Mouse (Mus musculus) induced T-regulatory cell, adult 2 months (primary cell): Measurements from ENCODE around the gene Prss22.
"Not testable (repeated sequence)": the region's sequence is repeated elsewhere in the genome, so short reads cannot be mapped to it uniquely, and the experiment has no call there.

ENCODE experiments used
- DNase-seq: peaks from one replicate; pipeline ENCODE4 v3.0.0-alpha.2; 2012; ENCODE audit warnings: low read depth

Prss22 gene

DNA sequence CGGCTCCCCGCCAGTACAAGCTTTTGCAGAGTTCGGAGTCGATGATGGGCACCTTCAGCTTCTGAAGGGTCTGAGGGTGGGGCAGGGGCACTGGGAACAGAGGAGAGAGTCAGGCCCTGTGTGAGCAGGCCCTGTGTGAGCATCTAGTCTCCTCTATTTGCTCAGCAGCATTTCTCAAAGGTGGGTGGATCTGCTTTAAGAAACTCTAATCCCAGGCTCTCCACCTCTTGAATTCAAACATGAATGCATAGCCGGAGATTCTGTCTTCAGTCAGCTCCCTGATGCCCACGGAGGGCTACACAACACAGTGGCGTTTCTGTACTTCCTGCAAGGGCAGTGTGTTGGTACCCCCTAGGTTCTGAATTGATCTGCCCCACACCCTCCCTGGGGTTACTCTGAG lies 3.2 kb downstream of the Prss22 start:
- no peak for DNase-seq

DNA sequence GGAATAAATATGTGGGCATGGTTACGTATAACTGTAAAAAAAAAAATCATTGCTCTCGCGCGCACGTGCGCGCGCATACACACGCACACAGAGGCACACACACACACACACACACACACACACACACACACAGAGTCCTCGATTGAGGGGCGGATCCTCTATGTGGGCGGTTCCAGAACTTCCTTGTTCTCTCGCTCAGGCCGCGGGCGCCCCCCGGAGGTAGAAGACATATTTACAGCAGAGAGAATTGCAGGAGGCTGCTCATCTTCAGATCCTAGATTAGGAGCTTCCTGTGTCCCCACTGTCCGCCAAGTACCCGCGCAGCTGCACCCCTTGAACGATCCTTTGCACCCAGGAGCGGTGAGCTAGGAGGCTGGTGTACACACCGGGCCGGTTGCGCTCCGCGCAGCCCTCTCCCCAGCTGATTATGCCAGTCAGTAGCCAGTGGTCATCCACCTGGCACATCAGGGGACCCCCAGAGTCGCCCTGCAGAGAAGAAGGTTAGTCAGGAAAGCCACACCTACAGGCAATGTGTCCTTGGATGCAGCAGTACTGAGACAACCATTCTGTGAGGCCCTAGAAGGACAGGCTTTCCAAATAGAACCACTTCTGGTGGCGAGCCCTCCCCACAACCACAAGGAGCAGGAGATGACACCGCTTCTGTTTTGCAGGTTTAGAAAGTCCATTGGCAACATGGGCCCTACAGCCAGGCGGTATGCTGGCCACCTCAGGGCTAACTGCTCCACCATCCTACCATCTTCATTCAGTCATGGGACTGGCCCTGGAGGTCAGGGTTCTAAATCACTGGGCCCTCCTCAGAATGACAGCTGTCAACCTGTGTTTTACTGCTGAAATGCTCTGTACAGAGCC lies 4.1 kb downstream of the Prss22 start:
- DNase-seq = peak; percentile 96

DNA sequence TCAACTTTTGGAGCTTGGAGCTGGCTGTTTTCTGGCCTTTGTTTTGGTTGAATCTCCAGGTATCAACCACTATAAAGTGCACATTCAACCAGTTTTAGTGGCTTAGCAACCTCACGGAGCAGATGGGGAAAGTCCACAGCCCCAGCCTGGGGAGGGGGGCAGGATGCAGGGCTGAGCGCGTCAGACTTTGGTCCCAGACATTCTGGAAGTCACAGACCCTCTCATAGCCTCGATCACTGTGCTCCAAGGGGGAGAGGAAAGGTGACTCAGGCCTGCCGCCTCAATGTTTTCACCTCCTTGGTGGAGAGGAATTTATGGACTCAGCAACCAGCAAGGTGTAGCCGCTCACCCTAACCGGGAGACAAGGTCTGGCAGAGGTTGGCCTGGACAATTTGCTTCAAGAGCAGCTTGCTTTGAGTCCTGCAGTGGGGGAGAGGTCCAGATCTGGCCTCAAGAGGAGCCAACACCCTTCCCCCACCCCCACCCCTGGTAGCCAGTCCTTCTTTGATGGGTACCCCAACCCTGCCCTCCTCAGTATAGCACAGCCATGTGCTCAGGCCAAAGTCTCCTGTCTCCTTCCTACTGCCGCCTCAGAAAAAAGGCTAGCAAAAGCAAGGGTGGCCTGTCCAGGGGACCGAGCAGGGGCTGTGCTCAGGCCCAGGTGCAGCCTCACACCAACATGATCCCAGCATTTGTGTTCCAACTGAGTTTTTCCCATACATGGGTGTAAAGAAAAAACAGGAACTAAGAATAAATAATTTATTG lies 4.9 kb downstream of the Prss22 start:
- peak; percentile 37 for DNase-seq

DNA sequence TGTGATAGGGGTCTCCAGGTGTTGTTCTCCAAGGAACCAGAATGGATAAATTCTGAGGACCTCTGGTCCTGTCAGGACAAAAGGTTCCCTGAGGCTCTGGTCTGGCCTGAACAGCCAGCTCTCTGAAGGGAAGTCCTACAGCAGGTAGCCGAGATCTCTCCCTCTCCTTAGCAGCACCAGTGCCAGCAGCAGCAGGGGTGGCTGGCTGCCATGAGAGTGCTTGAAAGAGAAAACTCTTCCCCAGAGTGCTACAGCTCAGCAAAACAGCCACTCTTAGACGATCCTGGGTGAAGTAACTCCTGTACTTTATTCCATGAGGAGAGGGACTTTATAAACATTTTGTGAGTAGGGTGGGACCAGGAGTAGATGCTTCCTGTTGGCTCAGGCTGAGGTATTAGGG lies 8.1 kb downstream of the Prss22 start:
- no peak for DNase-seq

DNA sequence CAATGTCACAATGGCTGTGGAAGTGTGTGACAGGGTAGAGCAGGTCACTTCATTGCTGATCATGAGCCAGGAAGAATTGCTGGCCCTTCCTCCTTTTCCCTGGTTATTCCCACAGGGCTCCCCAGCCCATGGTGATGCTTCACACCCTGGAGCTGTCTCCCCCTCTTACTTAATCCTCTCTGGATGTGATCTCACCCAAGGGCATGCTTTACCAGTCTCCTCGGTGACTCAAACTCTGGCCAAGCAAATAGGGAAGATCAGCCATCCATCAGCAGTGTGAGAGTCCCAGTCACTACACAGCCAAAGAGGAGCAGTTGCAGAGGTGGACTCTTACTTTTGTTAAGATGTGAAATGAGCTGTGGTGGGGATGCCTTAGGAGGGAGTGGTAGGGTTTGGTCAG lies 12.9 kb downstream of the Prss22 start:
- no peak for DNase-seq

DNA sequence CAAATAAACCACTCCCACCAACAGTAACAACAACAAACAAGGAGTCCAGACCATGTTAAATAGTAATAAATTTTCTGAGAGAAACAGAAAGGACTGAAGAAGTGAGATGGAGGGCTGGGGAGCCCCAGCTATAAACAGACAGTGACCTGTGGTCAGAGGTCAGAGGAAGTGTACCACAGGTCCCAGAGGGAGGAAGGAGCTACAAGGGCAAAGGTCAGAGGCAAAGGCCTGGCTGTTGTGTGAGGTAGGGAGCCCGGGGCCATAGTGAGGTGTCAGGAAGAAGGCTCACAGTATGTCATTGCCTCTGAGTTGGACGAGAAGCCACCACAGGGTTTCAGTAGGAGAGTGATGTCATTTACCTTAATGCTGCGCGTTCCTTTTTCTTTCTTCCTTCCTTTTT lies 15.0 kb downstream of the Prss22 start:
- peak; percentile 43 for DNase-seq

DNA sequence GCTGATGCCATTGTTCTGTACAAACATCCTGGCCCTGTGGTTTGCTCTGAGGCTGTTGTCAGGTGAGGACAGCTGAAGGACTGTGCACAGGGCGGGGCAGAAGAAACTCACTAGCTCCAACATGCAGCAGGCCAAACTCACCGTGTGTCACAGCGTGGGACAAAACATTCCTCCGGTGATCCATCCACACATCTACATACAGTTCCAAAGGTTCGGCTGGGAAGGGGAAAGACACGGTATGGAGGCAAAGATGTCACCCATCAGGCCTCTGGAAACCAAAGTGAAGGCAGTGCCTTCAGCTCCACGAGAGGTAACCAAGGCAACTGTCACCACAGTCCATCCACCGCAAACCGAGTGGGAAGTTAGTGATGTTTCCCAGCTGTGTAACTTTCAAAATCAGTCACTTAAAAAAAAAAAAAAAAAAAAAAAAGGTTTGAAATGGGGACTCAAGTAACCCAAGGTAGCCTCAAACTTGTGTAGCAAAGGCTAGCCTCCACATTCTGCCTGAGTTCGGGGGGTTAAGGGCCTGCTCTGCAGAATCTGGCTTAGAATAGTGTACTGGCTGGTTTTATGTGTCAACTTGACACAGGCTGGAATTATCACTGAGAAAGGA lies 17.5 kb downstream of the Prss22 start, which contains the start of gene Prss30:
Gene Prss30, minus strand, starts transcription at position 270 of the 613 bp plus-strand sequence.
- DNase-seq = peak; percentile 86

DNA sequence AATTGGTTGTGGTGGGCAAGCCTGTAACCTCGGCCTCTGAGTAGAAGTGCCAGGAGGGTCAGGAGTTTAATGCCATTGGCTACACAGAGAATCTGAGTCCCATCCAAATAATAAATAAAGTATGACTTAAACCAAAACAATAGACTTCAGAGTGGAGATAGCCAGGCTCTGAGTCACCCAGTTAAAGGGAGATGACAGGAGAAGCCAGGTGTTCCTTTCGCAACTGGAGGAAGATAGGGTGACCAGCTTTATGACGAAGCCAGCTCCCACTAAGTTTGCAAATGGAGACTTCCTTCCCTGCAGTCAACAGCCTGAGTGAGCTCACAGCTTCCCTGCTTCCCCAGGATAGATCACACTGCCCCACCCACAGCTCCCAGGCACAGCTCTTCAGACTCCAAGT lies 18.4 kb downstream of the Prss22 start:
- peak; percentile 29 for DNase-seq

DNA sequence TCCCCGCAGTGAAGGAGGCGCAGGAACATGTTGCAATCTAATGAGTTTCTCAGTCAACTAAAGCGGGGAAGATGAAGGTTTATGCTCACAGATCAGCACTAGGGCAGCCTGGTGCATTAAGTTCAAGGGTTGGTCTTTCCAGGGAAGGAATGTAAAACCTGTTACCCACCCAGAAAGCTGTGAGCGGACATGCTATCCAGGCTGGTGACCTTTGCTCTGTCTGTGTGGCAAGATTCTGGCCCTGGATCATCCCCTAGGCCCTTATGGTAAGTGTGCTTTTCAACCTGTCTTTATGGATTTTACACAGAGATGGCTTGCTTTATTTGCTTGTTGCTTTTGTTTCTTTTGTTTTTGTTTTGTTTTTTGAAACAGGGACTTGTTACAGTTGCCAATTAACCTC lies 21.2 kb downstream of the Prss22 start:
- DNase-seq = no peak

DNA sequence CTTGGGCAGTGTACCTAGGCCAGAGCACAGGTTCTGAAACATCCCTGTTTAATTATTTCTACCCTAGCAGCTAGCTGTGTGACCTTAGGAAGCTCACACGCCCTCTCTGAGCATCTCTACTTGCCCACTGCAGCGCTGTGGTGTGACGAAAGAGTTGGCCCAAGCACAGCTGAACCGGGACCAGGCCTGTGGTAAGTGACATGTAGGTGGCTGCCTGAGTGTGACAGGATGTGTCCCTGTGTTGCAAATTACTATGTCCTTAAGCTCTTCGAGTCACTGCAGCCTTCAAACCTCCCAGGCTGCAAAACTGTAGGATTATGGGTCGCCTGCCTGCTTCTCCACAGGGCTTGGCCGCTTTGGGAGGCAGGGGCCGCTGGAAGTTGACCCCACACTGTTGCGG lies 26.6 kb downstream of the Prss22 start:
- no peak for DNase-seq

DNA sequence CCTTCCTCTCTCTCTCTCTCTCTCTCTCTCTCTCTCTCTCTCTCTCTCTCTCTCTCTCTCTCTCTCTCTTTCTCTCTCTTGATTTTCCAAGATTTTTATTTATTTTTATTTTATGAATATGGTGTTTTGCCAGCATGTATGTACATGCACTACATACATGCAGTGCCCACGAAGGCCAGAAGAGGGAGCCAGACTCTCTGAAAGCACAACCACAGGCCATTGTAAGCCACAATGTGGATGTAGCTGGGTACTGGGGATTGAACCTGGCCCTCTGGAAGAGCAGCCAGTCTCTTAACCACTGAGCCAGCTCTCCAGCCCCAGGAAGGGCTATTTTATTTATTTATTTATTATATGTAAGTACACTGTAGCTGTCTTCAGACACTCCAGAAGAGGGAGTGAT lies 28.7 kb downstream of the Prss22 start:
- peak; percentile 88 for DNase-seq

DNA sequence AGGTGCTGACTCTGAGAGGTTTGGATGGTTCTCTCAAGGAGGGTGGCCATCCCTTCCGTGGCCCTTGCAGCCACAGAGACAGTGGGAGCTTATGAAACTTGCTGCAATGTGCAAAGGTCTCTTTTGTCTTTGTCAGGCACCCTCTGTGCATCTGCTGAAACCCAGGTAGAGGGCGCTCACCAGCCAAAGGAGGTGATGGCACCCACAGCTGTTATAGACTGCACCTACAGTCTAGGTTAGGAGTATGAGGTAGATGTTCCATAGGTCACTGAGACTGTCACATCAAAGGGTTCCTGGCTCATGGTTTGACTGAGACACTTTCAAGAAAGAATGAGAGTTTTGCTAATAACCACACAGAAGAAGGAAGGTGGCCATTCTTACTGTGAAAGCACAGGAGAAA lies 29.1 kb downstream of the Prss22 start:
- peak; percentile 63 for DNase-seq

DNA sequence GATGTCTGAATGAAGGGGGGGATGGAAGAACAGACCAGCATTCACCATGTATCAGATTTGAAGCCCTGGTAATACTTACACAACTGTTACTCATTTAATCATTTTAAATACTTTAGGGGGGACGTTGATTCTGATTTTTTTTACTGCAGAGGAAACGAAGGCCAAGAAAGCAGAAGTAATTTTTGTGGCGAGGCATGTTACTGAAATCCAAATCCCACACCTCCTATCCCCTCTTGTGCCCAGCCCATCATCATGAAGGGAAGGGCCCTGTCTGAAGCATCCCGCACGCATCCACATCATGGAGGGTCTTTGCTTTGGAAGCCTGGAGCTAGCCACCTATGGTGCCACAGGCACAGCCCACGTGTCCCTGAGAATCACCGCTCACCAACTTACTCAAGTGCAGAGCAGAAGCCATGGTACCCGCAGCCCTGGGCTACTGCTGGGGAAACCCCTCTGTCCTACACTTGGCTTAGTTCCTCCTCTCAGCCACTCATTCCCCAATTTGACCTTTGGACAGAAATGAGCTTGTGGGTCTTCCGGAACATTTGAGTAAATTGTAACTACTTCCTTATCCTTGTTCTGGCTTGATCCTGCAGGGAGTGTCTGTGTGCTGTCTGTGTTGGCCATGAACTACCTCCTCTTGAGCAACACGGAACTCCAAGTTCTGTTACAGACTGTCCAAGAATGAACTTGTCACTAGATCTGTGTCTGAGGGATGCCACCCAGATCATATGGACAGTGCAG lies 31.1 kb downstream of the Prss22 start:
- no peak for DNase-seq

DNA sequence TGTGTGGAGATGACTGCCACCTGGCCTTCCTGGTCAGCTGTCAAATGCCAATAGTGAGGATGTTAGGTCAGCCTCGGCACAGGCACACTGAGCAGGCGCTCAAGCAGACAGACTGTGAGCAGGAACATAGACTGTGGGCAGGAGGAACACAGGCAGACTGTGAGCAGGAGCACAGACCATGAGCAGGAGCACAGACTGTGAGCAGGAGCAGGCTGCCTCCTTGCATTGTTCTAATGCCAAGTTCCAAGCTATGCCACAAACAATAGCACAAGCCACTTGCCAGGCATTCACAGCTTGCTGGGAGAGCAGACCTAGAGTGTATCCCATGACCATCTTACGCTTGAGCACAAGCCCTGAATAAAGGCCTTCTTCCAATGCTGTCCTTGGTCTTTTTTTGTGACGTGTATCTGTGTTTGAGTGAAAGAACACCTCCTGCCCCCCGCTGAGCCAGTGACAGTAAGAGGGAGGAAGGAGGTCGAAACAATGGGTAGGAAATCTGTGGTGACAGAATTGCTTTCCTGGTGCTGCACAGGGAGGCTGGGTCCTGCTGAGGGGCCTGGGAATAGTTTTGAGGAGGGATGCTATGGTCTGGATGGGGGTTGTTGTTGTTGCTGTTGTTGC lies 32.0 kb downstream of the Prss22 start:
- no peak for DNase-seq

DNA sequence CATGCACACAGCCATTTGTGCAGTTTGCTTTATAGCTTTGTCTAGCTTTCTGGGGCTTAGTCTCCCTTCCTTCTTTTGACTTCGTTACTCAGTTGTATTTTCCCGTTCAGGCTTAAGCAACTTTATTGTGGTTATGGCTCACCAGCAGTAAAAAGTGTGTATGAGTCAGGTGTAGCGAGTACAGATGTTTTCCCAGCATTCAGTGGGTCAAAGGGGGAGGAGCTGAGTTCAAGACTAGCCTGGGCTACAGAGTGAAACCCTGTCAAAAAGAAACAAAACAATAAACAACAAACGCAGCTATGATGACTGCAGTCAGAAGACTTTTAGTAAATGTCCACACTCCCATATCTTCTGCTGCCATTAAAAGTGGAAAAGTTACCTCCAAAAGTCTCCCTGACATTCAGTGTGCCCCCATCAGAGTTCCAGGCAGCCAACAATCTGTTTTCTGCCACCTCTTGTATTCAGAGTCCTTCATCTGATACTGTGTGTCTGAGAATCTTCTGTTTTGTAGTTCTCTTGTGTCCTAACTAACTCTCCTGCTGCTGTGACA lies 36.3 kb downstream of the Prss22 start:
- DNase-seq = no peak

DNA sequence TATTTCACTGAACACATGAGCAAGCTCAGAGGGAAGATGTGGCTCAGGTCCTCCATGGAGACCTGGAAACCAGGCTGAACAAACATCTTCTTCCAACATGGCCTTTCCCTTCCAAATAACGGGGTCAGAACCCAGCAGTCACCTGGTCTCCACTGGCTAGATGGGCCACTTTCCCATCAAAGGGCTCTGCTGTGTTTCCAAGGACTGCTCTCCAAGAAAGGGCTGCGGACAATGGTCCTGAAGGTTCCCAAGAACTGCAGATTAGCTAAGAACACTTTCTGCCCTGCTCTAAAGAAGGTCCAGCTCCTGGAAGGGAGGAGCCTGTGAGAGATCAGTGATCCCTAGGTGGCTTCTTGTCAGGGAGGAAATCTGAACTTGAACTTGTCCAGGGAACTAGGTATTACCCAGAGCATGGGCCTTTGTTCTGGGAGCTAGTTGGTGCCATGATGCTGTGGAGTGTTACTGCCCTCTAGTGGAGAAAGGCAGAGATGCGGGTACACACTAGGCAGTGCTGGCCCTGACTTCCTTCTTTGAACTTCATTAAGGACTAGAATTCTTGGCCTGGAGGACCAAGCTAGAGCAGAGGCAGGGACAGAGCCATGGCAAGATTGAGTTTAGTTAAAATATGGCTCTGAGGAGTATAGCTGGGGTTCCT lies 37.7 kb downstream of the Prss22 start:
- peak; percentile 86 for DNase-seq

DNA sequence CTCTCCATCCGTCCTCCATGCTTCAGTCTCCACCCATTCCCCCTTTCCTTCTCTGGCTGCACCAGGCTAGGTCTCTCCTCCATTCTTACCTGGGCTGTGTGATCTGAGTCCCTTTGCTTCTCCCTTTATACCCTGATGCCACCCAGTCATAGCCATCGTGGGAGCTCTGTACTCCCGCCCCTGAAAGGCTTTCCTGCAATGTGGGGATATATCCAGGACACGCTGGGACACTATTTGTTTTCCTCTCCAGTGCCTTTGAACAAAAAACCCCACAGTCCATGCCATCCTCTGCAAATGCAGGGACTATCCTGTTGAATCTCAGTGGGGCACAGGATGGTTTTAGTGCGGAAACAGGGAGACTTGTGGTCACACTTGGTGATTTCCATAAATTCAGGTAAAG lies 42.7 kb downstream of the Prss22 start, which contains the start of gene Sbpl:
Gene Sbpl, minus strand, starts transcription at position 101 of the 400 bp plus-strand sequence.
- DNase-seq = no peak

DNA sequence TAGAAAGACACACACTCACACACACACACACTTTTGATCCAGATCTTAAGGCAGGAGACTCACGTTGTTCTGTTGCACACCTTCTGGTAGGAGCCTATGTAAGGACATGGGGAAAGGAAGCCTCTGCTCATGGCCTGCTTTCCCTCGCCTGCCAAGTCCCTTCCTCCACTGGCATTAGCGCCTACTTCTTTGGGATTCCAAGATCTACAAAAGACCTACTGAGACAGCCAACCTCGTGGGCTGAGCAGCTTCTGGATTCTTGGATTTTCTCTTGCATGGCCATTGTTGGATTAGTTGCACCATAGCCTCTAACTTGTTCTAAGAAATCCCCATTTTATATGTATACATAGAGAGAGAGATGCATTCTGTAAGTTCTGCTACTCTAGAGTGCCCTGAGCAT lies 47.1 kb downstream of the Prss22 start:
- DNase-seq = not testable (repeated sequence)

DNA sequence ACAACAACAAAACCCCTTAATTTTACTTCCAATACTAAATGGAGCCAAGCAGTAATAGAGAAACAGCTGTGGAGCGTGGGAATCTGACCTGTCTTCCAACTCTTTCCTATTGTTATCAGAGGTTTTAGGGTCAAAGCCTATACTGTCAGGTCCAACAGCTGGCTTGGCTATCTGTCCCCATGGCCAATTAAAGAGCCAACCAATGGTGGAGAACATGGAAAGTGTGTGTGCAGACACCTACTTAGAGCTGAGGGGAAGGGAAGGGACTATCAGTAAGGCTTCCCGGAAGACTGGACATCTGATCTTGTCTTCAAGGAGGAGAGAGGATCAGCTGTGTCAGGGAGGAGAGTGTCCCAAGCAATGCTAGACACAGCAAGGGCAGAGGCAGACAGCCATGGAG lies 48.8 kb downstream of the Prss22 start:
- DNase-seq = no peak

DNA sequence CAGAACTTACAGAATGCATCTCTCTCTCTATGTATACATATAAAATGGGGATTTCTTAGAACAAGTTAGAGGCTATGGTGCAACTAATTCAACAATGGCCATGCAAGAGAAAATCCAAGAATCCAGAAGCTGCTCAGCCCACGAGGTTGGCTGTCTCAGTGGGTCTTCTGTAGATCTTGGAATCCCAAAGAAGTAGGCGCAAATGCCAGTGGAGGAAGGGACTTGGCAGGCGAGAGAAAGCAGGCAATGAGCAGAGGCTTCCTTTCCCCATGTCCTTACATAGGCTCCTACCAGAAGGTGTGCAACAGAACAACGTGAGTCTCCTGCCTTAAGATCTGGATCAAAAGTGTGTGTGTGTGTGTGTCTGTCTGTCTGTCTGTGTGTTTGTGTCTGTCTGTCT lies 50.4 kb downstream of the Prss22 start:
- DNase-seq = not testable (repeated sequence)
